Mouse (Mus musculus): ENCODE results near the gene Plvap. TPM values are rescaled to one million over a fixed set of nuclear protein-coding genes. Genes with fewer than 3 reads are reported as not detected.
A peak's percentile ranks its signal among the peaks of the same experiment; 100 is the strongest.

Gene Plvap
- polyA plus RNA-seq, 1 experiment from 2014 or later: 31.6 TPM

GRCm38 (mm10) chr8:71468001-71468400 is 43.6 kb downstream of the Plvap start:
- DNase-seq (ENCODE audit: low spot score): no peak

- no peak for DNase-seq (ENCODE audit: low spot score)
Observed at GRCm38 (mm10) chr8:71467201-71467600, 44.4 kb downstream of the Plvap start.

GRCm38 (mm10) chr8:71466198-71466597 is 45.4 kb downstream of the Plvap start:
- no peak for DNase-seq (ENCODE audit: low spot score)

DNA sequence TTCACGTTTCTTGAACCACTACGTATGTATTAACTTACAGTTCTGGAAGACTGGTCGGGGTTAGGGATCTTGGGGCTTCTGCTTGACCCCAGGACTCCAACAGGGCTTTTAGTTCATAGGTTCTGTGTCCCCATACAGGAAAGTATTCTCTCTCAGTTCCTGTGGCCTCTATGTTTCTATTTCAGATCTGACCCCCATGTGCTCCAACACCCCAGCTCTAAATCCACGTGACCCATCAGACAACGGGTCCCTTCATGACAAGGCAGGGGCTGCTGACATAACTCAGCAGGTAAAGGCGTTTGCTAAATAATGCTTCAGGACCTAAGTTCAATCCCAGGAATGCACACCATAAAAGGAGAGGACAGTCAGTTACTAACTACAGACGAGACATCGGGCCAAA is 45.8 kb downstream of the Plvap start:
- no peak for DNase-seq (ENCODE audit: low spot score)

- DNase-seq (ENCODE audit: low spot score): peak; percentile 100
Observed at GRCm38 (mm10) chr8:71464513-71465500, 46.7 kb downstream of the Plvap start, which contains the start of gene Mrpl34. Gene Mrpl34, plus strand, starts transcription at chr8:71464959.

- DNase-seq (ENCODE audit: low spot score): peak; percentile 96
Observed at GRCm38 (mm10) chr8:71463188-71464033, 48.1 kb downstream of the Plvap start, which contains the start of gene Abhd8. Gene Abhd8, minus strand, starts transcription at chr8:71463655.

DNA sequence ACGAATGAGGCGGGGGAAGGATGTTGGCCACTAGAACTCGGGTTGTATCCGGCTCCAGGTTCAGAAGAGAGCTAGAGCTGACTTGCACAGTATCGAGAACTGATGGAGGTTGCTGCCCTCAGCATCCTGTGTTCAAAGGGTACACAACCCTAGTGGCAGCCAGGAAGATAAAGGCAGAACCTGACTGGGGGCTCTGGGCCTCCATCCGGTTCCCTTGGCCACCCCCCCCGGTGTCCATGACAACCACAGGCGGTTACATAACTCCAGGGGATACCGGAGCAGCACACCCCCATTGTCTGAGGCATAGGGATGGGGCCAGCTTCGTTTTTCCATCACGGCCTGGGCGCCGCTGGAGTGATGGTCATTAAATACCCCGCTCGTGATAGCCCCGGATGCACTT is 48.8 kb downstream of the Plvap start:
- DNase-seq (ENCODE audit: low spot score): peak; percentile 97

- DNase-seq (ENCODE audit: low spot score): no peak
Observed at GRCm38 (mm10) chr8:71462191-71462590, 49.4 kb downstream of the Plvap start.

DNA sequence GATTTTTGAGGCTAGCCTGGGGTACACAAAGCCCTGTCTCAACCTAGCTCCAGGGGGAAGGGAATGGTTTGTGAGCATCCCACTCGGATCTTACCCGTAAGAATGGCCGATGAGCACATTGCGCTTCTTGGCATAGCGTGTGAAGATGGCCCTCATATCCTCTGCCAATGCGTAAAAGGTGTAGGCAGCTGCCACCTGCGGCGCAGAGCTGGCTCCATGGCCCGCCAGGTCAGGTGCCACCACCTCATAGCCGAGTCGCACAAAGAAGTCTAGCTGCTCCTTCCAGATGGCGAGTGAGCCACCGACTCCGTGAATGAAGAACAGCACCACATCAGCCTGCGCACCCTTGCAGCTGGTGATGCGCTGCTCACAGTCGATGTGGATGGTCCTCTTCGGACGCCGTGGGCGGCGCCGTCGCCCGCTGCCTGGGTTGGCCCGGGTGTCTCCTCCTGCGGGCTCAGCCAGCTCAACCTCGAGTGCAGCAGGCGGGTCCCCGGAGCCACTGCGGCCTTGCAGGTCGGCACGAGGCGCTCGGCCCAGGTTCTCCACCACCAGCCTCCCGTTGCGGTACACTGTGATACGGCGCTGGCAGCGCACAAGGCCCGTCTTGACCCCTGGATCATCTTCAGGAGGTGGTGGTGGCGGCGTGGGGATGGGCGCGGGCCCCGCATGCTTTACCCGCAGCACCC is 50.3 kb downstream of the Plvap start:
- DNase-seq (ENCODE audit: low spot score): no peak

DNA sequence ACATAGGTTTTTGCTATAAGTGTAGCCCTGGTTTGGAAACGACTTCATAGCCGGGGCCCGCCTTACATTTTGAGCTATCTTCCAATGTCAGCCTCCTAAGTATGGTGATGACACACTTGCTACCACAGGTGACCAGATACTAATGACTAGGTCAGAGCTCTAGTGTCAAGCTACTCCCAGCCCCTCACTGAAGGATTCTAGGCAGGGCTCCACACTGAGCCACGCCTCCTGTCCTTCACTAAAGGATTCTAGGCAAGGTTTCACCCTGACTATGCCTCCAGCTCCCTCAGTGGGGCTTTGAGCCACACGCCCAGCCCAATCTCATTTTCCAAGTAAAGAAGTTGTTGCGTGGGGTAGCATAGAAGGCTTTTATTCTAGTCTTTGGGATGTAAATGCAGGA is 50.8 kb downstream of the Plvap start:
- no peak for DNase-seq (ENCODE audit: low spot score)

DNA sequence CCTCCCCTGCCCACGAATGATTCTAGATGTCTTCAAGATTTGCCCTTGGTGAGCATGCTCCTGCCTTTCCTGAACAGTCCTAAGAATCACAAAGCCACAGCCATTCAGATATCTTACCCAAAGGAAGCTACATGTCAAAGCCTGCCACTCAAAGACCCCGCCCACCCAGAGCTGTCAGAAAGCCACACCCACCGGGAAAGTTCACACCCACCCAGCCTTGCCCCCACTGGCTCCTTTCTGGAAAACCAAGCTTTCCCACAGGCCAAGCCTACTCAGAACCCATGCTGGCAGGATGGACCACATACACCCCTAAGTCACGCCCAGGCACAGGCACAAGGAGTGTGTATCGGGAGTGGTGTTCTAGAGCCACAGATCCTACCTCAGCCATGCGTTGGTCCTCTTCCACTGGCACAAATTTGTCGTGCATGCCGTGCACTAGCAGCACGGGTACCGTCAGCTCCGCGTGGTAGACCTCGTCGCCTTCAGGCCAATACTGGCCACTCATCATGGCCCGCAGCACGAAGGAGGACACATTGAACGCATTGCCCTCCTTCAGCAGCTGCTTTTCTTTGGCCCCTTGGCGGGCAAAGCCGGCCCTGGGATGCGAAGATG is 53.8 kb downstream of the Plvap start:
- DNase-seq (ENCODE audit: low spot score): no peak

GRCm38 (mm10) chr8:71456906-71457305 is 54.6 kb downstream of the Plvap start:
- DNase-seq (ENCODE audit: low spot score): no peak

- DNase-seq (ENCODE audit: low spot score): no peak
Observed at GRCm38 (mm10) chr8:71454668-71455067, 56.9 kb downstream of the Plvap start.

DNA sequence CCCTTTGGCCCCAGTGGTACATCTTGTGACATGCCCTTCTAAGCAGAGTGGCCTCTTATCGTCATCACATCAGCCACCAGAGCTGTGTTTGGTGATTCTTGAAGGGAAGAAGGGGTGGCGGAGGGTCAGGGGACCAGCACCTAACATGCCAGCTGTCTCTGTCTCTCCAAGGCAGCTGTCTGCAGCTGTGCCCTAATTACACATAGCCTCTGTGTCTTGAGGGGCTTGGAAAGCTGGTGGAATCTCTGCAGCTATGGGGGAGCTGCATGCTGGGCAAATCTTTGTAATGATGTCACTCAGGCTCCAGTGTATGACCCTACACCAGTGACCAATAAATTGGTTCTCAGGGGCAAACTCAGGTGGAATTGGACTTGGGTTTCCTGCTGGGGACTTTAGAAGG is 58.9 kb downstream of the Plvap start:
- DNase-seq (ENCODE audit: low spot score): no peak

GRCm38 (mm10) chr8:71451777-71452176 is 59.8 kb downstream of the Plvap start:
- DNase-seq (ENCODE audit: low spot score): no peak

GRCm38 (mm10) chr8:71451337-71451736 is 60.2 kb downstream of the Plvap start:
- DNase-seq (ENCODE audit: low spot score): no peak

Other genes starting within 250 kb of the Plvap start
- gene Myo9b, start 239.0 kb downstream of the Plvap start, polyA plus RNA-seq (2015; fragmentation: Nextera tagmentation; extraction: Ambion mirVana): 16.4 and 18.7 TPM in 2 replicates
- 39.3 and 48.6 TPM in 2 replicates for gene Haus8, start 238.8 kb downstream of the Plvap start, polyA plus RNA-seq (2015; fragmentation: Nextera tagmentation; extraction: Ambion mirVana)
- 143 and 152 TPM in 2 replicates for gene Use1, start 144.9 kb downstream of the Plvap start, polyA plus RNA-seq (2015; fragmentation: Nextera tagmentation; extraction: Ambion mirVana)
- gene Ocel1, start 140.5 kb downstream of the Plvap start, polyA plus RNA-seq (2015; fragmentation: Nextera tagmentation; extraction: Ambion mirVana): 17.4 and 19.2 TPM in 2 replicates
- 17.7 and 18.4 TPM in 2 replicates for gene Nr2f6, start 129.8 kb downstream of the Plvap start, polyA plus RNA-seq (2015; fragmentation: Nextera tagmentation; extraction: Ambion mirVana)
- 4.7 and 5.1 TPM in 2 replicates for gene Ushbp1, start 116.0 kb downstream of the Plvap start, polyA plus RNA-seq (2015; fragmentation: Nextera tagmentation; extraction: Ambion mirVana)
- 83.2 and 87.4 TPM in 2 replicates for gene Babam1, start 114.9 kb downstream of the Plvap start, polyA plus RNA-seq (2015; fragmentation: Nextera tagmentation; extraction: Ambion mirVana)
- 15.3 and 25.1 TPM in 2 replicates for gene Ankle1, start 105.7 kb downstream of the Plvap start, polyA plus RNA-seq (2015; fragmentation: Nextera tagmentation; extraction: Ambion mirVana)
- 190 and 219 TPM in 2 replicates for gene Abhd8, start 48.1 kb downstream of the Plvap start, polyA plus RNA-seq (2015; fragmentation: Nextera tagmentation; extraction: Ambion mirVana)
- 221 TPM in 2 replicates for gene Mrpl34, start 46.8 kb downstream of the Plvap start, polyA plus RNA-seq (2015; fragmentation: Nextera tagmentation; extraction: Ambion mirVana)
- 154 and 157 TPM in 2 replicates for gene Dda1, start 42.6 kb downstream of the Plvap start, polyA plus RNA-seq (2015; fragmentation: Nextera tagmentation; extraction: Ambion mirVana)
- 0.68 and 1.4 TPM in 2 replicates for gene Ano8, start 25.8 kb downstream of the Plvap start, polyA plus RNA-seq (2015; fragmentation: Nextera tagmentation; extraction: Ambion mirVana)
- gene Gtpbp3, start 23.6 kb downstream of the Plvap start, polyA plus RNA-seq (2015; fragmentation: Nextera tagmentation; extraction: Ambion mirVana): 17.8 TPM in 2 replicates
- gene Ccdc194, start 14.0 kb upstream of the Plvap start, polyA plus RNA-seq (2015; fragmentation: Nextera tagmentation; extraction: Ambion mirVana): 0.08 and 0.15 TPM in 2 replicates
- gene Bst2, start 25.7 kb upstream of the Plvap start, polyA plus RNA-seq (2015; fragmentation: Nextera tagmentation; extraction: Ambion mirVana): 158 TPM in 2 replicates
- 98.3 and 101 TPM in 2 replicates for gene Mvb12a, start 31.2 kb upstream of the Plvap start, polyA plus RNA-seq (2015; fragmentation: Nextera tagmentation; extraction: Ambion mirVana)
- 13.0 and 13.1 TPM in 2 replicates for gene Tmem221, start 47.1 kb upstream of the Plvap start, polyA plus RNA-seq (2015; fragmentation: Nextera tagmentation; extraction: Ambion mirVana)
- gene Nxnl1, start 54.8 kb upstream of the Plvap start, polyA plus RNA-seq (2015; fragmentation: Nextera tagmentation; extraction: Ambion mirVana): 1.1 and 1.3 TPM in 2 replicates
- gene Slc27a1, start 57.1 kb upstream of the Plvap start, polyA plus RNA-seq (2015; fragmentation: Nextera tagmentation; extraction: Ambion mirVana): 32.4 and 33.8 TPM in 2 replicates
- 340 and 346 TPM in 2 replicates for gene Pgls, start 80.4 kb upstream of the Plvap start, polyA plus RNA-seq (2015; fragmentation: Nextera tagmentation; extraction: Ambion mirVana)
- 9.4 and 11.2 TPM in 2 replicates for gene Fam129c, start 85.9 kb upstream of the Plvap start, polyA plus RNA-seq (2015; fragmentation: Nextera tagmentation; extraction: Ambion mirVana)
- 37.9 and 38.9 TPM in 2 replicates for gene Colgalt1, start 99.2 kb upstream of the Plvap start, polyA plus RNA-seq (2015; fragmentation: Nextera tagmentation; extraction: Ambion mirVana)
- gene Unc13a, start 160.0 kb upstream of the Plvap start, polyA plus RNA-seq (2015; fragmentation: Nextera tagmentation; extraction: Ambion mirVana): 0.58 and 0.68 TPM in 2 replicates
- gene Jak3, start 164.5 kb upstream of the Plvap start, polyA plus RNA-seq (2015; fragmentation: Nextera tagmentation; extraction: Ambion mirVana): 17.0 and 20.3 TPM in 2 replicates
- 3.7 and 6.7 TPM in 2 replicates for gene Insl3, start 177.5 kb upstream of the Plvap start, polyA plus RNA-seq (2015; fragmentation: Nextera tagmentation; extraction: Ambion mirVana)
- gene B3gnt3, start 190.0 kb upstream of the Plvap start, polyA plus RNA-seq (2015; fragmentation: Nextera tagmentation; extraction: Ambion mirVana): 2.1 and 2.7 TPM in 2 replicates
- gene Fcho1, start 214.0 kb upstream of the Plvap start, polyA plus RNA-seq (2015; fragmentation: Nextera tagmentation; extraction: Ambion mirVana): 123 and 127 TPM in 2 replicates

All from thymus, postnatal 0 days (tissue).